Mouse (Mus musculus) G1E (cell line): Measurements from ENCODE around the gene Clic4.

Source experiments
- CTCF ChIP-seq: IDR thresholded peaks from 2 replicates; pipeline ENCODE4 v1.5.1; 2012; ENCODE audit warnings: low read depth, low read length, inconsistent platforms, mixed read lengths
- GATA1 ChIP-seq: IDR thresholded peaks from 2 replicates; pipeline ENCODE4 v1.6.1; 2012; ENCODE audit warnings: borderline replicate concordance, low read length, inconsistent platforms, mixed read lengths
- POLR2AphosphoS5 ChIP-seq: IDR thresholded peaks from 2 replicates; pipeline ENCODE4 v1.6.1; 2012; ENCODE audit warnings: low read depth, low read length, inconsistent platforms; ENCODE audit not compliant: insufficient replicate concordance
- TAL1 ChIP-seq: conservative IDR thresholded peaks from 2 replicates; pipeline ENCODE4 v1.6.1; 2012; ENCODE audit warnings: low read depth, low read length, inconsistent platforms, mixed read lengths

DNA sequence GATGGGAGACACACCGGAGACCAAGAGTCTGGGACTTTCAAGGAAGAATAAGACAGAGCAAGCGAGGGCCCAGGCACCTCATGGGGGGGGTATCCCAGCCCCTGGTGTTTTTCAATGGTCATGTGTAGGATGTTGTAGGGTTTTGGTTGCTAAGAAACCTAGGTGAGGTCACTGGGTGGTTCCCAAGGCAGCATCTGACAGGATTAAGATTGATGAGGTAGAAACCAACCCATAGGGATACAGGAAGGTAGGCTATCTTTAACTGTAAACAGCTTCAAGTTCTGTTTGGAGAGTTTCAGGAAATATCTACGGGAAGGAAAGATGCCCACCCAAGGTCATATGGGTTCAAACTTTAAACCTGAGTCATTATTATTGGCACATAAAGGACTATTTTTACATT is 21.2 kb upstream of the Clic4 start:
- TF ChIP-seq CTCF: no peak
- no peak for TF ChIP-seq GATA1
- no peak for TF ChIP-seq TAL1
- no peak for TF ChIP-seq POLR2AphosphoS5
